25 mouse cellular contexts compared by ENCODE assay signal in genomic region chr11:106157154-106157553, GRCm38 (mm10). TPM values are rescaled to one million over a fixed set of nuclear protein-coding genes. Genes with fewer than 3 reads are reported as not detected.
A peak's percentile ranks its signal among the peaks of the same experiment; 100 is the strongest.
DNase-seq lines count a peak whose midpoint lies in the region; ATAC-seq and TF ChIP-seq lines count a peak whose summit lies in the region.
"Had no signal": no experiment of that assay in that cellular context is flagged by ENCODE, and none has a peak within 500 bp of the region (broad histone marks: within the 10 kb centered on the region; RNA-seq: fewer than 3 reads in every experiment).

No protein-coding gene starts in this region.

- no peak overlapping the region for H3K4me2 ChIP-seq in limb, embryonic 13.5 days (replicated peaks)
- H3K4me2 ChIP-seq: embryonic facial prominence, embryonic 15.5 days; heart, embryonic 12.5 days; midbrain, embryonic 11.5 days had no signal

- no peak overlapping the region for H3K4me3 ChIP-seq in left cerebral cortex, adult 2 months
- no peak overlapping the region for H3K4me3 ChIP-seq in MEL (ENCODE audit: control insufficient read depth in 1 of 2, insufficient read depth in 1 of 2, low read depth in 2 of 2, low read length in 2 of 2)
- no peak overlapping the region for H3K4me3 ChIP-seq in limb, embryonic 13.5 days
- H3K4me3 ChIP-seq: embryonic facial prominence, embryonic 15.5 days; heart, embryonic 12.5 days had no signal

- ATAC-seq in limb, embryonic 13.5 days (ENCODE audit: low FRiP score, low read depth), result no peak
- no peak for ATAC-seq in cerebellum, adult (ENCODE audit: insufficient number of reproducible peaks, low FRiP score, low TSS enrichment)

- WGBS in limb, embryonic 13.5 days, result 89% methylated on average over 7 of the region's 7 CpGs

- no peaks in the 10 kb centered on the region for H3K27me3 ChIP-seq in MEL (ENCODE audit: control insufficient read depth in 1 of 2, insufficient read depth in 2 of 2, low read length in 2 of 2)
- no peaks in the 10 kb centered on the region for H3K27me3 ChIP-seq in limb, embryonic 13.5 days
- H3K27me3 ChIP-seq: embryonic facial prominence, embryonic 15.5 days; heart, embryonic 12.5 days had no signal

- no peak for DNase-seq in left cerebral cortex, adult 2 months (ENCODE audit: extremely low spot score in 1 of 2, low spot score in 2 of 2)
- no peak for DNase-seq in left cerebral cortex, postnatal 4 days
- peak; percentile 22 for DNase-seq in CD4-positive helper T cell, adult 2 months (ENCODE audit: low read depth, low spot score)
- DNase-seq in MEL (ENCODE audit: low read depth, low spot score), result no peak
- no peak for DNase-seq in ovary, postnatal 36 days (ENCODE audit: low spot score)
- DNase-seq: adrenal gland, adult 8-10 months; cerebellum, adult 2 months; kidney, adult 2 months; kidney, postnatal 25 days; liver; lung, adult 18-20 months; lung, postnatal 4 days; right cerebral cortex, postnatal 4 days; thymus, adult 18-20 months had no signal

- no peaks in the 10 kb centered on the region for H3K9me3 ChIP-seq in MEL (replicated peaks; ENCODE audit: insufficient read depth, low read length)
- no peaks in the 10 kb centered on the region for H3K9me3 ChIP-seq in limb, embryonic 13.5 days
- H3K9me3 ChIP-seq: embryonic facial prominence, embryonic 15.5 days; G1E; heart, embryonic 12.5 days had no signal

- peaks cover 0 to 20% of the 10 kb centered on the region in 2 experiments; a peak in 2 of 4 replicates for H3K4me1 ChIP-seq in MEL (ENCODE audit: control insufficient read depth in 1 of 2, insufficient read depth in 2 of 2, low read length in 2 of 2)
- peaks cover 51% of the 10 kb centered on the region for H3K4me1 ChIP-seq in limb, embryonic 13.5 days

- H3K27ac ChIP-seq in left cerebral cortex, adult 2 months, result peak overlapping the region; percentile 99
- H3K27ac ChIP-seq in MEL (ENCODE audit: control insufficient read depth, low read depth, low read length), result no peak overlapping the region
- H3K27ac ChIP-seq in limb, embryonic 13.5 days, result peak overlapping the region; percentile 1; the same call in 1 of the 2 replicates

- TF ChIP-seq RAD21 in MEL (IDR thresholded peaks at IDR 0.05; ENCODE audit: low read depth, low read length), result no peak

- TF ChIP-seq CTCF in left cerebral cortex, adult 2 months (IDR thresholded peaks at IDR 0.05), result no peak
- no peak for TF ChIP-seq CTCF in MEL (IDR thresholded peaks at IDR 0.05 in 2 of 3, conservative IDR thresholded peaks at IDR 0.05 in 1 of 3; ENCODE audit: control insufficient read depth in 1 of 3, insufficient read depth in 1 of 3, low read depth in 2 of 3, low read length in 3 of 3, poor library complexity in 1 of 3, severe bottlenecking in 1 of 3)

- intact Hi-C loops in left cerebral cortex, adult 2 months (cut with DNase I), result no loop called here
- intact Hi-C loops in left cerebral cortex, postnatal 4 days (cut with DNase I), result no loop called here

- peaks cover 13% of the 10 kb centered on the region for H3K79me2 ChIP-seq in MEL (ENCODE audit: control insufficient read depth, insufficient read depth, low read length, poor library complexity)

- no peak overlapping the region for H3K9ac ChIP-seq in MEL (ENCODE audit: control insufficient read depth, low read depth, low read length, poor library complexity, severe bottlenecking)
- 0 out of 2 replicates have a peak overlapping the region, but pooled peaks have one; percentile 19 for H3K9ac ChIP-seq in limb, embryonic 13.5 days
- H3K9ac ChIP-seq: embryonic facial prominence, embryonic 15.5 days; heart, embryonic 12.5 days had no signal

- TF ChIP-seq EP300 in MEL (IDR thresholded peaks at IDR 0.05; ENCODE audit: low read depth in 1 of 2, low read length in 2 of 2), result no peak

- no peak; a peak in 1 of 4 replicates for TF ChIP-seq POLR2A in MEL (IDR thresholded peaks at IDR 0.05; ENCODE audit: control insufficient read depth in 1 of 2, insufficient read depth in 1 of 2, low read depth in 1 of 2, low read length in 2 of 2, poor library complexity in 1 of 2)

- peaks cover 0 to 4% of the 10 kb centered on the region in 2 experiments; a peak in 1 of 4 replicates for H3K36me3 ChIP-seq in MEL (ENCODE audit: control insufficient read depth in 1 of 2, insufficient read depth in 2 of 2, low read length in 2 of 2)
- peaks cover 67% of the 10 kb centered on the region for H3K36me3 ChIP-seq in limb, embryonic 13.5 days

TF ChIP-seq in MEL, 35 proteins besides CTCF, POLR2A, EP300 and RAD21:
- TF ChIP-seq ZMIZ1 (IDR thresholded peaks at IDR 0.05; ENCODE audit: low read depth, low read length), result no peak
- no peak for TF ChIP-seq RCOR1 (IDR thresholded peaks at IDR 0.05; ENCODE audit: low read depth, low read length)
- TF ChIP-seq POLR2AphosphoS2 (IDR thresholded peaks at IDR 0.05; ENCODE audit: low read length), result peak; percentile 60
TF ChIP-seq in MEL: peak in this region for 1.

RNA-seq across cellular contexts. Expression of gene Gm10840, which starts 3.5 kb away (rescaled TPM):
- total RNA-seq in left cerebral cortex, adult 2 months (2021), result not detected
- not detected for total RNA-seq in left cerebral cortex, postnatal 4 days (2021)
- not detected in 2 replicates for total RNA-seq in MEL (2012; rRNA removed)
- not detected for polyA plus RNA-seq in MEL (2012; ENCODE audit: insufficient read depth in 1 of 2, insufficient read length in 2 of 2, low read depth in 1 of 2, low replicate concordance in 2 of 2, missing spikeins in 1 of 2)
- polyA plus RNA-seq in limb, embryonic 13.5 days (2015; fragmentation: Nextera tagmentation; extraction: Ambion mirVana), result not detected in 2 replicates
- total RNA-seq: adrenal gland, adult 8-10 months; G1E; gastrocnemius, postnatal 4 days; heart, postnatal 4 days; layer of hippocampus, postnatal 10 days had no signal
- polyA plus RNA-seq: cerebellum, adult 2 months; forebrain, embryonic 11.5 days; G1E; heart, embryonic 12.5 days; kidney, adult 2 months; midbrain, embryonic 11.5 days; stomach, embryonic 14.5 days had no signal

RNA-seq across cellular contexts. Expression of gene Limd2, which starts 3.5 kb away (rescaled TPM):
- total RNA-seq in left cerebral cortex, adult 2 months (2021), result 10 to 100 TPM; 78.1 to 96.5 TPM
- total RNA-seq in left cerebral cortex, postnatal 4 days (2021), result 10 to 100 TPM; 81.2 to 84.6 TPM
- total RNA-seq in MEL (2012; rRNA removed), result 58.6 and 103 TPM in 2 replicates
- polyA plus RNA-seq in MEL (2012; ENCODE audit: insufficient read depth in 1 of 2, insufficient read length in 2 of 2, low read depth in 1 of 2, low replicate concordance in 2 of 2, missing spikeins in 1 of 2), result 100 to 1,000 TPM in 1 of 2 experiments, not detected in 1; 201 TPM
- 378 and 399 TPM in 2 replicates for polyA plus RNA-seq in limb, embryonic 13.5 days (2015; fragmentation: Nextera tagmentation; extraction: Ambion mirVana)

RNA-seq across cellular contexts. Expression of gene Strada, which starts 44.8 kb away (rescaled TPM):
- 10 to 100 TPM; 30.9 to 31.5 TPM for total RNA-seq in left cerebral cortex, adult 2 months (2021)
- 10 to 100 TPM; 27.3 to 28.5 TPM for total RNA-seq in left cerebral cortex, postnatal 4 days (2021)
- total RNA-seq in MEL (2012; rRNA removed), result 25.5 and 27.4 TPM in 2 replicates
- polyA plus RNA-seq in MEL (2012; ENCODE audit: insufficient read depth in 1 of 2, insufficient read length in 2 of 2, low read depth in 1 of 2, low replicate concordance in 2 of 2, missing spikeins in 1 of 2), result 10 to 100 TPM in 1 of 2 experiments, not detected in 1; 39.8 TPM
- 32.8 and 33.7 TPM in 2 replicates for polyA plus RNA-seq in limb, embryonic 13.5 days (2015; fragmentation: Nextera tagmentation; extraction: Ambion mirVana)

RNA-seq across cellular contexts. Expression of gene Ccdc47, which starts 59.0 kb away (rescaled TPM):
- total RNA-seq in left cerebral cortex, adult 2 months (2021), result 10 to 100 TPM; 83.2 to 84.8 TPM
- total RNA-seq in left cerebral cortex, postnatal 4 days (2021), result 10 to 100 TPM; 69.4 to 74.7 TPM
- 51.6 and 51.8 TPM in 2 replicates for total RNA-seq in MEL (2012; rRNA removed)
- 100 to 1,000 TPM in 1 of 2 experiments, 10 to 100 TPM in 1; 47.6 to 145 TPM for polyA plus RNA-seq in MEL (2012; ENCODE audit: insufficient read depth in 1 of 2, insufficient read length in 2 of 2, low read depth in 1 of 2, low replicate concordance in 2 of 2, missing spikeins in 1 of 2)
- 73.2 and 76.8 TPM in 2 replicates for polyA plus RNA-seq in limb, embryonic 13.5 days (2015; fragmentation: Nextera tagmentation; extraction: Ambion mirVana)

RNA-seq across cellular contexts. Expression of gene Ddx42, which starts 59.6 kb away (rescaled TPM):
- 10 to 100 TPM; 63.4 to 68.7 TPM for total RNA-seq in left cerebral cortex, adult 2 months (2021)
- total RNA-seq in left cerebral cortex, postnatal 4 days (2021), result 10 to 100 TPM; 79.8 to 81.0 TPM
- 56.1 and 62.6 TPM in 2 replicates for total RNA-seq in MEL (2012; rRNA removed)
- polyA plus RNA-seq in MEL (2012; ENCODE audit: insufficient read depth in 1 of 2, insufficient read length in 2 of 2, low read depth in 1 of 2, low replicate concordance in 2 of 2, missing spikeins in 1 of 2), result 10 to 100 TPM in 1 of 2 experiments, not detected in 1; 57.7 TPM
- 88.5 and 91.4 TPM in 2 replicates for polyA plus RNA-seq in limb, embryonic 13.5 days (2015; fragmentation: Nextera tagmentation; extraction: Ambion mirVana)
